In the genomic region with DNA sequence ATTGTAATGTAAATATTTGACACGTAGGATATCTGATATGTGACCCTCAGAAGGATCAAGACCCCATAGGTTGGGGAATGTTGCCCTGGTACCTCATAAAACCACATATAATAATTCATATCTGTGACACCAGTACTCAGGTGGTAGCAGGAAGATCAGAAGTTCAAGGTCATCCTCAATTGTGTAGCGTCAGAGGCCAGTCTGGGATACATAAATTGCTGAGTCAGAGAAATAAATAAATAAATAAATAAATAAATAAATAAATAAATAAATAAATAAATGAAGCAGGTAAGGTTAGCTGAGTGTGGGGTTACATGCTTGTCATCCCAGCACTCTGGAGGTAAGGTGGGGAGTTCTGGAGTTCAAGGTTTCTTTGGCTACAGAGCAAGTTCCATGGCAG, we compare ENCODE assay signal across 24 mouse cellular contexts. TPM values are rescaled to one million over a fixed set of nuclear protein-coding genes. Genes with fewer than 3 reads are reported as not detected.
DNase-seq lines count a peak whose midpoint lies in the region; ATAC-seq and TF ChIP-seq lines count a peak whose summit lies in the region.
"Had no signal": no experiment of that assay in that cellular context is flagged by ENCODE, and none has a peak within 500 bp of the region (broad histone marks: within the 10 kb centered on the region; RNA-seq: fewer than 3 reads in every experiment).

No protein-coding gene starts in this region.

- no peak overlapping the region for H3K4me3 ChIP-seq in midbrain, embryonic 11.5 days (ENCODE audit: low read depth, low read length)
- H3K4me3 ChIP-seq in midbrain, embryonic 16.5 days (ENCODE audit: low read depth, low read length), result no peak overlapping the region
- no peak overlapping the region for H3K4me3 ChIP-seq in ES-E14 (ENCODE audit: insufficient read depth in 1 of 2, low read depth in 1 of 2, low read length in 2 of 2, poor library complexity in 1 of 2, severe bottlenecking in 1 of 2)

- H3K4me2 ChIP-seq in midbrain, embryonic 11.5 days, result no peak overlapping the region
- no peak overlapping the region for H3K4me2 ChIP-seq in midbrain, embryonic 16.5 days (ENCODE audit: low read length)

- H3K4me1 ChIP-seq in midbrain, embryonic 11.5 days (ENCODE audit: control insufficient read depth, insufficient read depth, low read length), result no peaks in the 10 kb centered on the region
- H3K4me1 ChIP-seq in midbrain, embryonic 16.5 days (ENCODE audit: control insufficient read depth, insufficient read depth, low read length), result no peaks in the 10 kb centered on the region
- H3K4me1 ChIP-seq in ES-E14 (ENCODE audit: control insufficient read depth in 2 of 2, insufficient read depth in 2 of 2, low read length in 2 of 2, poor library complexity in 1 of 2), result peaks cover 0 to 1% of the 10 kb centered on the region in 2 experiments; a peak in 1 of 4 replicates

- H3K9ac ChIP-seq in midbrain, embryonic 11.5 days (ENCODE audit: low read length), result no peak overlapping the region
- no peak overlapping the region for H3K9ac ChIP-seq in midbrain, embryonic 16.5 days (ENCODE audit: low read depth, low read length)
- no peak overlapping the region for H3K9ac ChIP-seq in ES-E14 (ENCODE audit: insufficient read depth, low read depth, low read length, poor library complexity, severe bottlenecking)

- H3K27me3 ChIP-seq in midbrain, embryonic 11.5 days (ENCODE audit: control insufficient read depth, insufficient read depth, low read length), result no peaks in the 10 kb centered on the region
- no peaks in the 10 kb centered on the region for H3K27me3 ChIP-seq in midbrain, embryonic 16.5 days (ENCODE audit: control insufficient read depth, insufficient read depth, low read depth, low read length)
- H3K27me3 ChIP-seq: Patski had no signal

- in situ Hi-C loops in ES-E14 (cut with MboI; ENCODE audit: low sequenced_read_pairs in 2 of 2, unreplicated experiment in 2 of 2), result no loop called here

- H3K27ac ChIP-seq in midbrain, embryonic 11.5 days (ENCODE audit: low read depth, low read length), result no peak overlapping the region
- no peak overlapping the region for H3K27ac ChIP-seq in midbrain, embryonic 16.5 days (ENCODE audit: low read length)
- no peak overlapping the region for H3K27ac ChIP-seq in ES-E14 (ENCODE audit: insufficient read depth, low read depth, low read length, poor library complexity, severe bottlenecking)

- WGBS in midbrain, embryonic 11.5 days, result 89% methylated on average over 2 of the region's 2 CpGs
- whole genome bisulfite sequencing in midbrain, embryonic 16.5 days, result 86% methylated on average over 2 of the region's 2 CpGs

- DNase-seq in midbrain, embryonic 11.5 days (ENCODE audit: low spot score, missing footprints), result peak; percentile 79
- no peak for DNase-seq in ES-E14 (ENCODE audit: low read depth, low spot score)
- DNase-seq in layer of hippocampus, adult 11-12 months (ENCODE audit: low spot score), result no peak
- DNase-seq: adrenal gland, adult 2 months; adrenal gland, adult 8-10 months; adrenal gland, postnatal 10 days; adrenal gland, postnatal 14 days; adrenal gland, postnatal 25 days; adrenal gland, postnatal 36 days; B cell, adult 2 months; cerebellum, adult 11 months; cerebellum, adult 11-12 months; cerebellum, adult 18-20 months; cerebellum, adult 2 months had no signal

- ATAC-seq in midbrain, embryonic 11.5 days (ENCODE audit: low FRiP score), result no peak
- ATAC-seq in midbrain, embryonic 16.5 days, result no peak
- ATAC-seq: activated CD4-positive, CD25-positive, alpha-beta regulatory T cell, adult 4 months; CD4-positive, CD25-positive, alpha-beta regulatory T cell, adult 4 months; Patski had no signal

- H3K9me3 ChIP-seq in midbrain, embryonic 11.5 days (ENCODE audit: control insufficient read depth, low read length), result no peaks in the 10 kb centered on the region
- H3K9me3 ChIP-seq in midbrain, embryonic 16.5 days (replicated peaks; ENCODE audit: control insufficient read depth, low read length, poor library complexity, severe bottlenecking), result no peaks in the 10 kb centered on the region
- H3K9me3 ChIP-seq in ES-E14 (ENCODE audit: control insufficient read depth, insufficient read depth, low read depth, low read length), result no peaks in the 10 kb centered on the region
- H3K9me3 ChIP-seq: G1E had no signal

- H3K36me3 ChIP-seq in midbrain, embryonic 11.5 days (ENCODE audit: control insufficient read depth, insufficient read depth, low read length), result no peaks in the 10 kb centered on the region
- H3K36me3 ChIP-seq in midbrain, embryonic 16.5 days (ENCODE audit: control insufficient read depth, insufficient read depth, low read length), result no peaks in the 10 kb centered on the region
- H3K36me3 ChIP-seq in ES-E14 (ENCODE audit: control insufficient read depth, insufficient read depth, low read length, poor library complexity, severe bottlenecking), result no peaks in the 10 kb centered on the region
- H3K36me3 ChIP-seq: G1E had no signal

TF ChIP-seq in ES-E14, 5 proteins besides CTCF, POLR2A, EP300 and RAD21:
- TF ChIP-seq MAFK (IDR thresholded peaks at IDR 0.05; ENCODE audit: insufficient read depth, low read depth, low read length), result peak; percentile 64; the same call in 1 of the 2 replicates
- no peak for TF ChIP-seq ZC3H11A (IDR thresholded peaks at IDR 0.05; ENCODE audit: borderline replicate concordance, low read depth, low read length)
TF ChIP-seq in ES-E14: peak in this region for 1.

RNA-seq across cellular contexts. Expression of a gene that starts 22.1 kb away (rescaled TPM):
- polyA plus RNA-seq in midbrain, embryonic 11.5 days (2014; fragmentation: Nextera tagmentation; extraction: Ambion mirVana), result not detected in 2 replicates
- not detected in 2 replicates for polyA plus RNA-seq in midbrain, embryonic 16.5 days (2015; fragmentation: Nextera tagmentation; extraction: Ambion mirVana)
- 0.37 and 0.49 TPM in 2 replicates for total RNA-seq in ES-E14 (2012; rRNA removed)
- total RNA-seq: adrenal gland, adult 18-20 months; adrenal gland, adult 2 months; adrenal gland, adult 8-10 months; adrenal gland, postnatal 10 days; adrenal gland, postnatal 14 days; adrenal gland, postnatal 25 days; adrenal gland, postnatal 36 days; adrenal gland, postnatal 4 days; CH12.LX; MEL had no signal
- polyA plus RNA-seq: activated CD4-positive, CD25-positive, alpha-beta regulatory T cell, adult 4 months; adrenal gland, adult 2 months; C2C12; CD4-positive, CD25-positive, alpha-beta regulatory T cell, adult 4 months; cerebellum, adult 2 months; G1E; Patski had no signal

RNA-seq across cellular contexts. Expression of a gene that starts 37.3 kb away (rescaled TPM):
- not detected in 2 replicates for polyA plus RNA-seq in midbrain, embryonic 11.5 days (2014; fragmentation: Nextera tagmentation; extraction: Ambion mirVana)
- polyA plus RNA-seq in midbrain, embryonic 16.5 days (2015; fragmentation: Nextera tagmentation; extraction: Ambion mirVana), result 0.11 and 0.21 TPM in 2 replicates
- total RNA-seq in ES-E14 (2012; rRNA removed), result 0.62 TPM in 1 of 2 replicates, not detected in the other
- total RNA-seq: CH12.LX, MEL had no signal
- polyA plus RNA-seq: activated CD4-positive, CD25-positive, alpha-beta regulatory T cell, adult 4 months; C2C12; G1E had no signal
